Comparison of ENCODE assay signal across 11 mouse cellular contexts in the genomic region with DNA sequence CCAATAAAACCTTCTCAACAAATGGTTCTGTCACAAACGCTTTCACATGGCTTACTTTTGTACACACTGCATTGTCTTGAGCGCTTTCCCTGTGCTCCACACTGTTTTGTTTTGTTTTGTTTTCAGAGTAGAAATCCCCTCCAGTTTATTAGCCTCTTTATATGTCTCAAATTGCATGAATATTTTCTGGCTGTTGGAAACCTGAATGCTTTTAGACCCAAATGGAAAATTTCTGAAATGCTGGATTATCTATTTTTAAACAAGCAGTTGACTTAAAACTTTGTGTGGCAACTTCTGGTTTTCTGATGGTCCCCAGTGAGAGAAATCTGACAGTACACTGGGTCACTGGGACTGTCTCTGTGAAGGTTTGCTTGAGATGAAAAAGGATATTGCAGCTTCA. TPM values are rescaled to one million over a fixed set of nuclear protein-coding genes. Genes with fewer than 3 reads are reported as not detected.
DNase-seq lines count a peak whose midpoint lies in the region; ATAC-seq and TF ChIP-seq lines count a peak whose summit lies in the region.
"Had no signal": no experiment of that assay in that cellular context is flagged by ENCODE, and none has a peak within 500 bp of the region (broad histone marks: within the 10 kb centered on the region; RNA-seq: fewer than 3 reads in every experiment).

No protein-coding gene starts in this region.

- peaks cover 68% of the 10 kb centered on the region for H3K79me2 ChIP-seq in myocyte (ENCODE audit: control insufficient read depth, insufficient read depth)

- no peak overlapping the region for H3ac ChIP-seq in myocyte (ENCODE audit: control insufficient read depth, insufficient read length)

- H3K9ac ChIP-seq in forebrain, embryonic 12.5 days: no peak overlapping the region
- peak overlapping the region; percentile 24; the same call in 1 of the 2 replicates for H3K9ac ChIP-seq in hindbrain, embryonic 14.5 days
- H3K9ac ChIP-seq in intestine, embryonic 15.5 days: no peak overlapping the region
- H3K9ac ChIP-seq: heart, embryonic 15.5 days; lung, embryonic 14.5 days had no signal

- H3K4me2 ChIP-seq in forebrain, embryonic 12.5 days: peak overlapping the region; percentile 75
- peak overlapping the region; percentile 86 for H3K4me2 ChIP-seq in hindbrain, embryonic 14.5 days (replicated peaks)
- peak overlapping the region; percentile 43 for H3K4me2 ChIP-seq in myocyte (ENCODE audit: low read depth)
- H3K4me2 ChIP-seq in intestine, embryonic 15.5 days (replicated peaks): no peak overlapping the region
- H3K4me2 ChIP-seq: heart, embryonic 15.5 days; lung, embryonic 14.5 days had no signal

- WGBS in forebrain, embryonic 12.5 days: 13% methylated on average over 2 of the region's 2 CpGs
- 33% methylated on average over 2 of the region's 2 CpGs for WGBS in hindbrain, embryonic 14.5 days
- 72% methylated on average over 2 of the region's 2 CpGs for WGBS in intestine, embryonic 15.5 days

- H3K27me3 ChIP-seq in forebrain, embryonic 12.5 days: no peaks in the 10 kb centered on the region
- no peaks in the 10 kb centered on the region for H3K27me3 ChIP-seq in hindbrain, embryonic 14.5 days (ENCODE audit: control insufficient read depth, insufficient read depth, low read length)
- no peaks in the 10 kb centered on the region for H3K27me3 ChIP-seq in myocyte (ENCODE audit: control insufficient read depth, insufficient read depth, insufficient read length)
- H3K27me3 ChIP-seq in intestine, embryonic 15.5 days (replicated peaks): no peaks in the 10 kb centered on the region
- H3K27me3 ChIP-seq: heart, embryonic 15.5 days had no signal

- H3K4me1 ChIP-seq in forebrain, embryonic 12.5 days: peaks cover 64% of the 10 kb centered on the region
- peaks cover 45% of the 10 kb centered on the region for H3K4me1 ChIP-seq in hindbrain, embryonic 14.5 days (replicated peaks; ENCODE audit: control insufficient read depth, insufficient read depth, low read length)
- peaks cover 7% of the 10 kb centered on the region for H3K4me1 ChIP-seq in intestine, embryonic 15.5 days (replicated peaks)

- H3K9me3 ChIP-seq in forebrain, embryonic 12.5 days: no peaks in the 10 kb centered on the region
- H3K9me3 ChIP-seq in hindbrain, embryonic 14.5 days (ENCODE audit: control insufficient read depth, low read length): no peaks in the 10 kb centered on the region
- H3K9me3 ChIP-seq in intestine, embryonic 15.5 days: no peaks in the 10 kb centered on the region
- H3K9me3 ChIP-seq: heart, embryonic 15.5 days had no signal

- no peak for ATAC-seq in forebrain, embryonic 12.5 days (ENCODE audit: low FRiP score)
- ATAC-seq in hindbrain, embryonic 14.5 days (ENCODE audit: low FRiP score): no peak
- no peak for ATAC-seq in intestine, embryonic 15.5 days

- no peak for TF ChIP-seq POLR2A in myocyte (IDR thresholded peaks at IDR 0.05; ENCODE audit: insufficient read length, low read depth)

- peak overlapping the region; percentile 23 for H3K4me3 ChIP-seq in forebrain, embryonic 12.5 days (replicated peaks)
- H3K4me3 ChIP-seq in hindbrain, embryonic 14.5 days (replicated peaks; ENCODE audit: low read length): peak overlapping the region; percentile 73
- H3K4me3 ChIP-seq in myocyte: no peak overlapping the region
- H3K4me3 ChIP-seq in intestine, embryonic 15.5 days (replicated peaks): no peak overlapping the region
- H3K4me3 ChIP-seq: heart, embryonic 15.5 days had no signal

- peak overlapping the region; percentile 50; the same call in 1 of the 2 replicates for H3K27ac ChIP-seq in forebrain, embryonic 12.5 days
- no peak overlapping the region for H3K27ac ChIP-seq in hindbrain, embryonic 14.5 days
- H3K27ac ChIP-seq in intestine, embryonic 15.5 days: no peak overlapping the region
- H3K27ac ChIP-seq: heart, embryonic 15.5 days had no signal

- peak; percentile 51 for DNase-seq in embryo, embryonic 10.5 days (ENCODE audit: low spot score)
- no peak for DNase-seq in embryo, embryonic 11 days
- no peak for DNase-seq in hindbrain, embryonic 14.5 days (ENCODE audit: low spot score)
- DNase-seq in lung, postnatal 10 days: no peak
- no peak for DNase-seq in right cerebral cortex, adult 2 months (ENCODE audit: low spot score in 2 of 2)
- DNase-seq: adrenal gland, postnatal 10 days; lung, embryonic 14.5 days had no signal

- H3K36me3 ChIP-seq in forebrain, embryonic 12.5 days (replicated peaks): peaks cover 17% of the 10 kb centered on the region
- peaks cover 19% of the 10 kb centered on the region for H3K36me3 ChIP-seq in hindbrain, embryonic 14.5 days (replicated peaks; ENCODE audit: control insufficient read depth, insufficient read depth)
- H3K36me3 ChIP-seq in myocyte (ENCODE audit: control insufficient read depth, insufficient read depth): peaks cover 31% of the 10 kb centered on the region
- H3K36me3 ChIP-seq in intestine, embryonic 15.5 days: peaks cover 9% of the 10 kb centered on the region; the same call in 1 of the 2 replicates

TF ChIP-seq in myocyte, 11 proteins besides CTCF, POLR2A, EP300 and RAD21:
- TF ChIP-seq MYOG (IDR thresholded peaks at IDR 0.05; ENCODE audit: control insufficient read depth in 1 of 3, insufficient read depth in 1 of 3, insufficient read length in 2 of 3, low read depth in 2 of 3) (no peak), TCF3 (IDR thresholded peaks at IDR 0.05; ENCODE audit: insufficient read length, low read depth) (no peak), REST (IDR thresholded peaks at IDR 0.05; ENCODE audit: insufficient read depth, insufficient read length) (no peak), MYOD1 (IDR thresholded peaks at IDR 0.05; ENCODE audit: control insufficient read depth in 1 of 3, insufficient read length in 2 of 3, low read depth in 2 of 3) (no peak), SRF (IDR thresholded peaks at IDR 0.05; ENCODE audit: control insufficient read depth, insufficient read length, low read depth) (no peak), USF1 (IDR thresholded peaks at IDR 0.05; ENCODE audit: low read depth) (no peak), CEBPB (IDR thresholded peaks at IDR 0.05; ENCODE audit: insufficient read depth, poor library complexity, severe bottlenecking) (no peak), MAX (IDR thresholded peaks at IDR 0.05; ENCODE audit: low read depth) (no peak), E2F4 (IDR thresholded peaks at IDR 0.05; ENCODE audit: insufficient read depth) (no peak), TCF12 (IDR thresholded peaks at IDR 0.05; ENCODE audit: insufficient read depth, poor library complexity, severe bottlenecking) (no peak), POLR2AphosphoS2 (IDR thresholded peaks at IDR 0.05; ENCODE audit: insufficient read length, low read depth) (no peak)

RNA-seq across cellular contexts. Expression of a gene that starts 6.8 kb away (rescaled TPM):
- 21.3 and 21.6 TPM in 2 replicates for polyA plus RNA-seq in forebrain, embryonic 12.5 days (2016; fragmentation: Nextera tagmentation; extraction: Ambion mirVana)
- polyA plus RNA-seq in hindbrain, embryonic 14.5 days (2014; fragmentation: Nextera tagmentation; extraction: Ambion mirVana): 8.2 and 9.0 TPM in 2 replicates
- 54.3 TPM for polyA plus RNA-seq in myocyte (2012; fragmentation: generic; extraction: Trizol)
- polyA plus RNA-seq in intestine, embryonic 15.5 days (2015; fragmentation: Nextera tagmentation; extraction: Ambion mirVana): 2.0 and 2.2 TPM in 2 replicates

Comparison
In these comparisons a context has a peak if more than half of its experiments do, and no peak if none do; other contexts are left out.
1. H3K4me3 ChIP-seq: peak in forebrain, embryonic 12.5 days (single experiment) and hindbrain, embryonic 14.5 days (single experiment); none in myocyte (single experiment) and intestine, embryonic 15.5 days (single experiment).